Mouse (Mus musculus): ENCODE results near the gene Csgalnact2.

Csgalnact2 gene

DNA sequence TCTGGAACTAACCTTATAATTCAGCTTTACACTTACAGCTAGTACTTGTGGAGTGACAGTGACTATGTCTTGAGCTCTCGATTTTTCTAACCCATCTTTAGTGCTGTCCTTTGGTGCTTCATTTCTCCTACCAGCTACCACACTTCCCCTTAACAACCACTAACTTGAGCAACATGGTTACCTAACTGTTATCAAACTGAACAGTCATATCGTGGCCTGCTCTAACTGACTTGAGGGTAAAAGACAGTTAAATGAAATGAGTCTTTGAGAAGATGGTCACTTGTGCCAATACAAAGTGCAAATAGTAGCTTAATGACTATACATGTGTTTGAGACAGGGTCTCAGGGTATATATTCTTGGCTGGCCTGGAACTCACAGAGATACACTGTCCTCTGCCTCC lies 1.8 kb downstream of the Csgalnact2 start:
- no peak for DNase-seq (ENCODE audit: low spot score)

DNA sequence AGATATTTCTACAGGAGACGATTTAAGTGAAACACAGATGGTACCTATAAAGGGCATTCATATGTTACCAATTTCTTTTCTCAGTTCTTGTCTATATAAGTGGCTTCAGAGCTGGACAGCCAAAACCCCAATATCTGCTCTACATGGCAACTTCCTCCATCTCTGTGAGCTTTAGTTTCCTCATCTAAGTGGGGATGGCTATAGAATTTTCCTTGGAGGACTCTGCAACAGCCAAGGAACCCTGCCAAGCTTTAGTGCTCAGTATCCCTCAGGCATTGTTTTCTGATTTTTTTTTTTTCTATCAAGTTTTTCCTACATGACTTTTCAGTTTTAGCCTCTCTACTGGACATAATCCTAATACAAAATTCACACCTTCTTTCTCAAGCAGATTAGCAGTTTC lies 4.5 kb downstream of the Csgalnact2 start:
- DNase-seq (ENCODE audit: low spot score), result no peak

DNA sequence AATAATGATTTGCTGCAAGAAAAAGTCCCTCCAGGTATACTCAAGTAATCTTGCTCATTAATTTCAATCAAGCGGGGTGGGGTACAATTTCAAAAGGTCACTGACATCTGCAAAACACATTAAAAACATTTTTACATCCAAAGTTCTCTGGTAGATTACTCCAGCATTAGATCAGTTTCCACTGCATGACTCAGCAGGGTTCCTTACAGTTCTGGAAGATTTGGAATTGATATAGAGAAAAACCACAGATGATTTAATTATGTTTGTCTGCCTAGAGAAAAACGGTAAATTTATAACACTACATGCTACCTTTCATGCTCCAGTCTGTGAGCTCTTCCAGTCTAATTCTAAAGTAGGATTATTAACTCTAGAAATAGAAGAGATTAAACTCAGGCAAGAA lies 8.9 kb downstream of the Csgalnact2 start:
- no peak for DNase-seq (ENCODE audit: low spot score)

DNA sequence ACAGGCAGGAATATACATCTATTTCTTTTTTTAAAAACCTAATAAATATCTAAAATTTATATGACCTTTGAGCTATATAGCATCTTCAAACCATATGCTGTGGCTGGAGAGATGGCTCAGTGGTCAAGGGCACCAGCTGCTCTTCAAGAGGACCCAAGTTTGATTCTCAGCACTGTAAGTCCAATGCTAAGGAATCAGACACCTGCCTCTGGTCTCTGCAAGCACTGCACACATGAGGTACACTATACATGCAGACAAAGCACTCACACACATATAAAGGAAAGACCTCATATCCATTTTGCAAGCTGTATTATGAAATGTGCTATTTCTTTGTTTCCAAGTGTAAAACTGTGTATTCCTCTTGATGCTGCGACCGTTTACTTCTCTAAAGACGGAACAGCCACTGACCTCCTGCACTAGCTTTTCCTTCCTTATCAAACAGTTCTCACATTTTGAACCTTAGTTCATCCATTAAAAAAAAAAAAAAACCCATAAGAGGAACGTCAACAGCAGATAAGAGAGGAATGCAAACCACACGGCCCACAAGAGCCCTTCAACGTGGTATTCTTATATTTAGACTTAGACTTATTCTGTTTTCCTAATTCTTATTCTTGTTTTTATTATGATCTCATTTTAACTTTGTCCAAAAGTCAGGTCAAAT lies 11.0 kb downstream of the Csgalnact2 start:
- no peak for DNase-seq (ENCODE audit: low spot score)

DNA sequence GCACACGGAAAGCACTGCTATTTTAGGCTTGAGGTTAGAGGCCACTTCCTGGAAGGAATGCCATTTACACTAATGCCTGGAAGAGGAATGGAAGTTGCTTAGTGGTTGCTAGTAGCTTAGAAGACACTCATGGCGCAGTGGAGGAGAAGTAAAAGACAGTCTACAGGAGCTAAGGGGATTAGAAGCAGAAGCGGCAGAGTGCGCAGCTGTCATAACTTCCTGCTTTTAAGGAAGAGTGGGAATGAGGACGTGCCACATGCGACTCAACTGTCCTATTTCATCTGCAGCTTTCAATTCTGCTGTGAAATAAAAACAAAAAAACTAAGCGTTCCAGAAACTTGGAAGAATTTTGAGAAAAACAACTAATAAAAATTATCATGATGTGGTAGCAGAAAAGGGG lies 11.7 kb downstream of the Csgalnact2 start:
- no peak for DNase-seq (ENCODE audit: low spot score)

DNA sequence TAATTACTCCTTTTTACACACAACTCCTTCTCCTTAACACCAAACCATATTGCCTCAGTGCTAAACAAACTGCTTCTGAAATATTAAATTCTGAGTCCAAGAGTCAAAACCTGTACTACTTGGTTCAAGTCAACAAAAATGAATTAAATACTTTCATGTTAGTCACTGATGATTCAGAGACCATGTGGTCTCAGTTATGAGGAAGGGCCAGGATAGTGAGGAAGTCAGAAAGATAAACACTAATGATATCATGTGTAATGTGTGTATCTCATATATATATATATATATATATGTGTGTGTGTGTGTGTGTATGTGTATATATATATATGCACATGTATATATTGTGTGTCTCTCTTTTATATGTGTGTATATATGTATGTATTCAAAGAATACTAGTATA lies 12.4 kb downstream of the Csgalnact2 start:
- DNase-seq (ENCODE audit: low spot score), result no peak

DNA sequence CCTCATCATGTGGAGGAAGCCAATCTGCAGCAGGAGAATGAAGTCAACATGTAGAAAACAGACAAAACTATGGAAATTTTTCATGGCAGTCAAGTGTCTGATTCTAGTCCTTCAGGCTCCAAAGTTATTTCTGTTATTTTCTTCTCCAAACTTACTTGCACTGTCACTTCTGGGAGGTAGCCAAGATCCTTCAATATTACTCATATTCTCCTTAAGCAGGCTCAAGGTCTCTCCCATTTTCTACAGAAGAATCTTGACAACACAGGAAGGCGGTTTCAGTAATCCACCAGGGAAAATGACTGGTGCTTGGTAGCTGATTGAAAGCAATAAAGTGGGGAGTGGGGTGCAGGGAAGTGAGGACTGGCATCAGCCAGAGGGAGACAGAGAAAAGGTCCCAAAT lies 16.2 kb downstream of the Csgalnact2 start:
- no peak for DNase-seq (ENCODE audit: low spot score)

DNA sequence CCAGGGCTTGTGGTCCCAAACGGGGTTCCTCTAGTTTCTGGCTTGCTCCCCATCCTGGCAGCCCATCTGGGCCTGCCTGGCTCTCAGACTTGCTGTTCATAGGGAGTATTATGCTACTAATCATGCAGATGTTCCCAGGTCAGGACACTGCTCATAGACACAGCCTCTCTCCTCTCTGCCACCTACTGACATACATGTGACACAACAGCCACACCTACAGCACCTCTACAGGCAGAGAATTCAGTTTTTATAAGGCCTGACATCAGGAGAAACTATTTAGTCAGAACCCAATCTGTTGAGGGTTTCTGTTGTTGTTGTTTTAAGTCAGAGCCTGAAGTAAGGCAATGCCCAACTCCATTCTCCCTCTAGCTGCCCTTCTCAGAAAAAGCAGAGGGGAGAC lies 27.1 kb downstream of the Csgalnact2 start:
- no peak for DNase-seq (ENCODE audit: low spot score)

DNA sequence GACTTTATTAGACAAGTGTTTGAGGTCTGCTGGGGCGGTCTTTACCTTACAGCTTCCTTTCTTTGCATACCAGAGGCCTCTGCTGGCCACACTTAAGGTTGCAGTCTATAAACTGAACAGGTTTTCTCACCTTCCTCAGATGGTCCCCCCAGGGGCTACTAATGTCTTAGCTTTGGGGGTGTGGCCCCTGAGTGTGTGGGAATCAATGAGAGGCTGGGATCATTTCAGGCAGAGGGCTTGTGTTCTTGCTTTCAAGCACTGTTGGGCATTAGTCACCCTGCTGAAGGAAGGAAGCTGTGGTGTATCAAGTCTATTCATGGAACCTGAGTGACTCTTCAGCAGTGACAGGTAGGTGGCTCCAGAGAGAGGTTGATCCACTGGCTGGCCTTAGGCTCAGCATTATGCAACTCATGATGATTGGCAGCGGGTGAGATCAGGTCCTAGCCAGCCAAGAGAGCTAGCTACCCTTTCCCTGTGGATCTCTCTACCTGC lies 39.6 kb downstream of the Csgalnact2 start:
- DNase-seq (ENCODE audit: low spot score), result no peak

DNA sequence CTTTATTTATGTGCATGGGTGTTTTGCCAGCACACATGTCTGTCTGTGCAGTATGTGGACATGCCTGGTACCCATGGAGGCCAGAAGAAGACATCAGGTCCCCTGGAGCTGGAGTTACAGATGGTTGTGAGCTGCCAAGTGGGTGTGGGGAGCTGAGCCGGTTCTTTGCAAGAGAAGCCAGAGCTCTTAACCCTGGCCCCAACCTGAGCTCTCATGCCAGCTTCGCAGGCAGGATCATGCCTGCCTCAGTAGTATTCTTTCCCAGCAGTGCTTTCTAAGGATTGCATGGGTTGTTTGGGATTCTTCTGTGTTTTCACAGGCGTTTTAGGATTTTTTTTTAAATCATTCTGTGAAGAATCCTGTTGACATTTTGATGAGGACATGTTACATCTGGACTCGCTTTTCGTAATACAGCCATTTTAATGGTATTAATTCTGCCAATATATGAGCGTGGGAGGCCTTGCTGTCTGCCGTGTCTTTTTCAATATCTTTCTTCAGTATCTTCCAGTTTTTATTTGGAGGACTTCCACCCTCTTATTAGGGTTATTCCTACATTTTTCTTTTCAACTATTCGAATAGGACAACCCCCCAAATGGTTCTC lies 41.1 kb downstream of the Csgalnact2 start:
- no peak for DNase-seq (ENCODE audit: low spot score)

DNA sequence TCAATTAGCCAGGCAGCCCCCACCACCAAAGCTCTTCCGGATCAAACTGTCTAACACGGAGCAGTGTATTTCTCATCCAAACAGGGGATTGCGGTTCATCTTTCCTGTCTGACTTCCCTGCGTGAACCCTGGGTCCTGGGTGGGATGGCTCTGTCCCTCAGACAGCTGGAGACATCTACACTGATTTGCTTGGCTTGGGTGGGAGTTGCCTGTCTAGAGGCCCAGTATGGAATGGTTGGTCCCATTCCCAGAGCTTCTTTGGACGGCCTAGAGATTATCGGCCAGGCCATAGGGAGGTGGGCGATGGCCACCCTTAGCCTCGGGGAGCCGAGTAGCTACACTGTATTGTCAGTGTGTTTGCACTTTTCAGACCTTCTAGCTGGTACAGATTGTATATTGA lies 48.1 kb downstream of the Csgalnact2 start:
- no peak for DNase-seq (ENCODE audit: low spot score)

DNA sequence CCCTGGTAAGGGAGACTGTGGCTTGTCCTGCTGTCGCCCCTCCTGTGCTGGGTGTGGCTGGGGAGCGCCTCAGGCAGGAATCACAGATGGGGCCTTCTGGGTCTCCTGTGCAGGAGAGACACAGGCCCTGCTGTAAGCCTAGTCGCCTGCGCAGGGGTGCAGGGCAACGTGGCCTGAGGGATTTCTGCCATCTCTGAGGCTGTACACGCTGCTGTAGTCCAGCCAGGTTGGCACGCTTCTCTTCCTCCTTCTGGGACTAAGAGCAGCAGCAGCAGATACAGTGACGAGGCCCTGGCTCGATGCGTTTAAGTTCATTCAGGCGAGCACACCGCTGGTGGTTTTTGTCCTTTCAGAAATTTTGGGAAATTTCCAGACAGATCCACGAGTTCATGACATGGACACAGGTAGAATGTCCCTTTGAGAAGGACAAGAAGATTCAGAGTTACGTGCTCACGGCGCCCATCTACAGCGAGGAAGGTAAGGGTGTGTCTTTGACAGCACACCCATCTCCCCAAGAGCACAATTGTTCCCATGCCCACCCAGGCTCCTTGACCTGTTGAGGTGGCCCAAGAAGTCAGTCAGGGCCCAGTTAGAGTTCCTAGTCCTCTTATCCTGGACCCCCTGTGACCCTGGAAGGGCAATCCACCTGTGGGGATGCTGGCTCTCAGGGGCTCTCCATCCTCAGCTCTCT lies 50.0 kb downstream of the Csgalnact2 start:
- DNase-seq (ENCODE audit: low spot score), result no peak

DNA sequence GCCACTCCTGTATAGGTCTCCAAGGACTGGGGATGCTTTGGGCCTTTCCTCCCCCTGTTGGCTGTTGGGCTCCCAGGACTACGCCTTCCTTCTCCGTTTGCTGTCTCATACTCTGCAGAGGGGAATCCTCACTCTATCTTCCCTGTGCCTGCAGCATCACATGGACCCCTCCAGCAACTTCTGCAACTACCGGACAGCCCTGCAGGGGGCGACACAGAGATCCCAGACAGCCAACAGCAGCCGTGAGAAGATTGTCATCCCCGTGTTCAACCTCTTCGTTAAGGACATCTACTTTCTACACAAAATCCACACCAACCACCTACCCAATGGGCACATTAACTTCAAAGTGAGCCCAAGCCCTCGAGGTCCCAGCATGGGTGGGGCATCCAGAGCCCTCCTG lies 51.0 kb downstream of the Csgalnact2 start:
- DNase-seq (ENCODE audit: low spot score), result no peak

DNA sequence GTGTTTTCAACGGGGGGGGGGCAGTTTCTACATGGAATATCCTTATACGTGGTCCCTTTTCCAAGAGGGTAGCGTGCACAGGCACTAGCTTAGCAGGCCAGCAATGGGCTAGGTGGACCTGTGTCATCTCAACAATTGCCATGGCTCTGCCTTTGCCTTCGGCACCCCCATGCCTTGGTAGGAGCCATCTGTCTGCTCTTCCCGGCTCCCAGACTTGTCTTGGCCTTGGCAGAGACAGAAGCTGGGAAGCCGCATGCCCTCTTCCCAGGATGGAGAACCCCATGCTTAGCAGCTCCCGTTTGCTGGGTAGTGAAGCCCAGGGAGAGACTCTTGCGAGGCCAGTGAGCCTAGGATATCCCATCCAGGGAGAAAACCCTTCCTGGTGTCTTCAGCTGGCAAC lies 54.3 kb downstream of the Csgalnact2 start:
- no peak for DNase-seq (ENCODE audit: low spot score)

DNA sequence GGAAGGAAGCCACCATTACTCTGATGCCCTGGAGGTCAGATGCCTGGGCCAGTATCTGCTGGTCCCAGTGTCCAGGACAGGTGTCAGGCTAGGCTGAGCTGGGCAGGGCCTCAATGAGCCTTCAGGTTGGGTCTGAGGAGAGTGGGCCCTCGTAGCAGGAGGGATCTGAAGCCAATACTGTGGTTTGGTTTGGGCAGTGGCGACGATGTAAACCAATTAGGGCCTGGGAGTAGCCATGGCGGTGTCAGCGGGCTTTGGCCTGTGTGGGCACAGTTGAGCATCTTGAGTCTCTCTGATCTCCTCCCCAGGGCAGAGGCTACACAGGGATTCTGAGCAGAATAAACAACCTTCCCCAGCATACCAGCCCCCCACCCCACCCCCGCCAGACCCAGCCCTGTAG lies 55.3 kb downstream of the Csgalnact2 start:
- DNase-seq (ENCODE audit: low spot score), result no peak

DNA sequence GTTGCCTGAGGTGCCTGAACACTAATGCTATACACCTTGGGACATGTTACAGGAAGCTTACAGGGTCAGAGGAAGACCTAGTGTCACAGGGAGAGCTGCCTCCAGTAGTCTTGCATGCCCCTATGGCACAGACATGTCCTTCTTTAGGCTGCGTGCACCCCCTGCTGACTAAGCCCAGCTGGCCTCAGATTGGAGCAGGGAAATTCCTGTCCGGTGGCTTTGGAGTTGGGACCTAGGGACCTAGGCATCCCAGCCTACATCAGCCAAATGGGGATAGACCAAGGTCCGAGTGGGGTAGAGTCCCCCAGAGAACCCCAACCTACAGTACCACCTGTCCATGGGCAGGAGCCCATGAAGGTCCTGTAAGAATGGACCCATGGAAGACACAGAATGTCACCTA lies 56.6 kb downstream of the Csgalnact2 start:
- no peak for DNase-seq (ENCODE audit: low spot score)

DNA sequence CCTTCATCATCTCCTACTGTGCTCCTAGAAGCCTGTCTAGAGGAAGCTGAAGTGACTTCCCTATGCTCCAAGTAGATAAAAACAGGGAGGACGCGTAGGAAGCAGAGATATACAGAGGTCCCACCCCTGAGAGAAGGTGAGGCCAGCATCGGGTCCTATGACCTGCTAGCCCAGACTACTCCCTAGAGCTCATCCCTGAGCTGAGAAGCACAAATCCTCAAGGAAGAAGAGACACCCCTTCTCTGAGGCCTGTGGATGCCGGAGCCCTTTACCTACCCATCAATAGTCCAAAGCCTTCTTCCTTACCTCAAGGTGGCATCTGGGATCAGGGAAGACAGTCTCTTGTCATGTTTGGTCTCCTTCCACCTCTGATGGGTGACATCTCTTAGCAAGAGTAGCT lies 58.2 kb downstream of the Csgalnact2 start:
- DNase-seq (ENCODE audit: low spot score), result no peak

DNA sequence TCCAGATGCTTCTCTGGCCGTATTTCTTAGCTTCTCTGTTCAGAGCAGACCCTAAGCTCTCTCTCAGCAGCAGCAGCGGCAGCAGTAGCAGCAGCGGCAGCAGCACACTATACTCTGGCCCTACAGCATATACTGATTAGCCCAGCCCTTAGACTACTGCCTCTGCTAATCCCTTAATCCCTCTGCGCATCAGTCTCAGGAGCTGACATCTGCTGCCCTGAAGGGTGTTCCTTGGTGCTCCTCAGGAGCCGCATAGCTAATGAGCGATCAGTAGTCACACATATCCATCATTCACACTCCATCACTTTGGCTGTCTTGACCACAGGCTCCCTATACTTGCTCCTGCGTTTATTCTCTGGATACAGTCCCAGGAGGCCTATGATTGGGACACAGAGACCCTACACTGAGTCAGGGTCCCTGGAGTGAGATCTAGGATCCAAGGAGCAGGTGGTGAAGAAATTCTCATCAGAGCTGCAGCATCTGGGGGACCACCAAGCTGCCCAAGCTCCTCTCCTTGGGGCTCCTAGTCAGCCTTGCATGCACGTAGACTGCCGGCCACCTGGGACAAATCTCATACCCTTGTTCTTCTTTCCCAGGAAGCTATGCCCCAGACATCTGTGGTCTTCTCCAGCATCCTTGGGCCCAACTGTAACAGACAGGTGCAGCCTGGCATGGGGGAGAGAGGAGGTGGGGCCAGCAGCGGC lies 59.0 kb downstream of the Csgalnact2 start:
- DNase-seq (ENCODE audit: low spot score), result no peak

DNA sequence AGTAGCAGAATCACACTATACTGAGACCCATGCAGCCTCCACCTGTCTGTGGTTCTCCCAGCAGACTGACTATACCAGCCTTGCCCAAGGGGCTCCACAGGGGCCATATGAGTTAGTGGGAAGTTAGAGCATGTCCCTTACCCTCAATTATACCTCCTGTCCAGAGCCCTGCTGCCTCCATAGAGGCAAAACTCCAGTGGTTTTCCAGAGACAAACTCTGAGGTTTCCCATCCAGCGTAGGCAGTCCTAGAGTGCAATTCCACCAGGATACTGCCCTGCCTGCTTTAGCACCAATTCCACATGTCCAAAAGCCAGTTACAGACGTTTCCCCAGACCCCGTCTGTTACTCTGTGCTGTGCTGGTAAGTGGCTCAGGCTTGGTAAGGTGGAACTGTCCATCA lies 59.6 kb downstream of the Csgalnact2 start:
- DNase-seq (ENCODE audit: low spot score), result no peak

DNA sequence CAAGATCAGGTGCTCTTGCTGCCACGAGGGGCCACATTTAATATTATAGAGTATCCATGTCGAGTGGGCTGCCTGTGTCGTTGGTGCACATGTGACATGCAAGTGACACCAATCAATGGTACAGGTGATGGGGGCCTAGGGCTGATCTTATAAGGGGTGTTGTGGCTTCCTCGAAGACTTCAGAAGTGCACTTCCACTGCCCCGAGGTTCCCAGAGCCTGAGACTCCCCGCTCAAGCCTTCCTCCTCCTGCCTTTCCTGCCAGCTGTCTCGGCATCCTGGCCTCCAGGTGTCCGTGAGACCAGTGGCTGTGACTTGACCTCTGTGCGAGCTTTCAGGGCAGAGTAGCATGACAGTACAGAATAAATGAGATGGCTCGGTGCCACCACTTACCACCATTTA lies 60.2 kb downstream of the Csgalnact2 start:
- no peak for DNase-seq (ENCODE audit: low spot score)

DNA sequence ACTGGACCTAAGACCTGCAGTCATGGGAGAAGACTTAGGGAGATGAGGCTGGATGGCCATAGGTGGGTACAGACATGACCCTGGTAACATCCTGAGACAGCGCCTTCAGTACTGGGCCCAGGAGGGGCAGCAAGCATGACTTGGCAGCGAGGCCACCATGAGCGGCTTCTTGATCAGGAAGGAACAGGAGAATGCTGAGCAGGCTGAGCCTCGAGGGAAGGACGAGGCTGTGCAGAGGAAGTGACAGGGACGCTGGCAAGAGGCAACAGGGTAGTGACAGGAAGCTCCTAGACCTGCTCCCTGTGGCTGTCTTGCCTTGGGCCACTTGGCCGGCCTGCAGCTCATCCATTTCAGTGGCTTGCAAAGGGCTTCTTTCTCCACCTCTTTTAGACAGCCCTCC lies 61.5 kb downstream of the Csgalnact2 start:
- DNase-seq (ENCODE audit: low spot score), result no peak

DNA sequence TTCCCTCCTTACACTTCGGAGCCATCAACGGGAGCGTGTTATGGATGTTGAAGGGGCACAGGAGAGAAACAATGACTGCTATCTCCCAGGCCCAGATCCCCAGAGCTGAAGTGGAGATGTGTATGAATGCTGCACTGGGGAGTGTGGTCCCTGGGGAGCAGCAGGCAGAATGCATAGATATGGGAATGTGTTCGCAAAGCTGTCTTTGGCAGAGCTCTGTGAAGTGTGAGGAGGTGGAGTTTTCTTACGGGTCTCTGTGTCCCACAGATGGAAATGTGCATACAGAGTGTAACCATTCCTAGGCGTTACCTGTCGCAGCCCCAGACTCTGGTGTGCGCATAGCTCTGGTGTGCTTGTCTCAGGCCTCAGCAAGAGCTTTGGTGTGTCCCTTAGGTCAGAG lies 62.2 kb downstream of the Csgalnact2 start:
- DNase-seq (ENCODE audit: low spot score), result no peak

DNA sequence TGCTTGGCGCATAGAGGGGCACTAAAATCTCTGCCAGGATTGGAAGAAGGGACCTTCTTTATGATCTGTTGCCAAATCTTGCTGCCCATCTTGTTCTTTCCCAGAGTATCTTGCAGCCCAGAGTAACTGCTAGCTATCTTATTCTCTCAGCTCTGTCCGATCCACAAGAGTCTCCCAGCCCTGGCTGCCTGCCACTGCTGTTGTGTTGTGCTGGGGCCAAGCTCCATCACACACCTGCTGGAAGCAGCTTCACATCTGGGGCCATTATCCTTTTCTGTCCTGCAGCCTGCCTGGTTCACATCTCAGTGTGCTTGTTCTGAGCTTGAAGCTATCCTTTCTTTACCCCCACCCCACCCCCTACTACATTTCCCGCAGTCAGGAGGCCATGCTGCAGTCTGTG lies 62.7 kb downstream of the Csgalnact2 start:
- no peak for DNase-seq (ENCODE audit: low spot score)
